Mouse (Mus musculus) cerebral cortex, adult 2 months (tissue): Measurements from ENCODE around the gene Fuz.

Experiments
- WGBS: fragments of 180-500 bp; shearing (Covaris S2); methylation state at CpG from one replicate; pipeline ENCODE4 v1.1.7; 2018; 5-methylcytosine and 5-hydroxymethylcytosine counted together

Fuz gene

DNA sequence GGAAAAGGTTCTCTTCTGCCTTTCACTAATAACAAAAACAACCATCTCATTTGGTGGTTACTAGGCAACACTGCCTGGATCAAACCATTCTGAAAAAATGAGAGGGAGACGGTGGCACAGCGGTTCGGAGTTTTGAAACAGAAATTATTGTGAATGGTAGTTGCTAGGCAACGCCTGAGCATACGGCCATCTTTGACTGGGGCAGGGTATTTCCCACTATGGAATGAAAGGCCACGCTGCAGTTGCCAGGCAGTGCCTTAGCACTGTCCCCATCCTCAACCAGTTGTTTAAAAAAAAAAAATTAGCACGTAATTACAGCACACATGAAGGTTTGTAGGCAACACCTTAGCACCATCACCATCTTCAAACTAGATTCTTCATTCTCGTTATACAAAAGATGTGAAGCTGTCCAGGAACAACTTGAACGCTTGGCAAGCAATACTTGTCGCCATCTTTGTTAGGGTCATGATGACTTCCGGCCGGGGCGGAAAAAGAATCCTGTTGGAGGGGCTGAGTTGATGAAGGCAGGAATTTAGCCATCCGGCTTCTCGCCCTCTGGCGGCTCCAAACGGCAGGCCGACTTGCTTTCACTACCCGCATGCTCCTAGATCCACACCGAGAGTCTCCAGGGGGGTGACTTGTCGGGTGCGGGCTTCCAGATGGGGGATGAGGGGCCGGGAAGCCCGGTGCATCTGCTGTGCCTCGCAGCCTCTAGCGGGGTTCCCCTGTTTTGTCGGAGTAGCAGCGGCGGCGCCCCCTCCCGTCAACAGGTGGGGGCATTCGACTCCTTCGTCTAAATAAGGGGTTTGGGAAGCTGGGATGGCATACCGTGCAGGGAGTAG, at the start of gene Fuz:
Gene Fuz (plus strand): TSS at position 487 of the 842 bp plus-strand sequence.
- WGBS: under 1% methylated on average over 34 of the region's 34 CpGs

DNA sequence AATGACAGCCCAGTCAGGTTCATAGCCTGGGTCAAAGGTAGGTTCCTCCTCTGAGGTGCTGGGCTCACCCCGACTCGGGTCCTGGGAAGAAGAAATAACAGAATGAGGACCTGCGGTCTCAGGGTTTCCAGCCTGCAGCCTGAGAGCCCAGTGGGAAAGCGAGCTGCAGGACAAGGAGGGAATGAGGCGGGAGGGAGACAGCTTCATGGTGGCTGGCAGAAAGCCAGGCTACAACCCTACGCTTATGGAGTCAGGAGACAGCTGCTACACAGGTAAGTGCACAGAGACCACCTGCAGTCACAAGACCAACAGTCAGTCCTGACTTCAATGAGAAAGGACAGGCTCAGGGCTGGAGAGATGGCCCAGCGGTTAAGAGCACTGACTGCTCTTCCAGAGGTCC, 49.1 kb upstream of the Fuz start:
- 87% methylated on average over 7 of the region's 7 CpGs for WGBS

DNA sequence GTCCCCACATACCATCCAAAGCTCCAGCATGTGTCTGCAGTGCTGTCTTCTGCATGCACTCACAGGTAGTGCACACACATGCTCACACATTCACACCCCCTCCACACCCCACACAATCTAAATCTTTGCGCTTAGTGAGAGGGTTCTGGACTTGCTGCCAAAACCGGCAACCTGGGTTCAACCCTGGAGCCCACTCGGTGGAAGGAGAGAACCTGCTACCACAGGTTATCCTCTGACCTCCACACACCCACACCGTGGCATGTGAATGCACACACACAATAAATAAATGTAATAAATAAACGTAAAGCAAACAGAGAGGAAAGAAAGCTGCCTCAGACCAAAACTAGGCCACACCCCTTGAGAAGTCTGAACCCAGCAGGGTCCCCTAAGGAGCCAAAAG, 48.1 kb upstream of the Fuz start:
- WGBS: 53% methylated on average over 5 of the region's 5 CpGs

DNA sequence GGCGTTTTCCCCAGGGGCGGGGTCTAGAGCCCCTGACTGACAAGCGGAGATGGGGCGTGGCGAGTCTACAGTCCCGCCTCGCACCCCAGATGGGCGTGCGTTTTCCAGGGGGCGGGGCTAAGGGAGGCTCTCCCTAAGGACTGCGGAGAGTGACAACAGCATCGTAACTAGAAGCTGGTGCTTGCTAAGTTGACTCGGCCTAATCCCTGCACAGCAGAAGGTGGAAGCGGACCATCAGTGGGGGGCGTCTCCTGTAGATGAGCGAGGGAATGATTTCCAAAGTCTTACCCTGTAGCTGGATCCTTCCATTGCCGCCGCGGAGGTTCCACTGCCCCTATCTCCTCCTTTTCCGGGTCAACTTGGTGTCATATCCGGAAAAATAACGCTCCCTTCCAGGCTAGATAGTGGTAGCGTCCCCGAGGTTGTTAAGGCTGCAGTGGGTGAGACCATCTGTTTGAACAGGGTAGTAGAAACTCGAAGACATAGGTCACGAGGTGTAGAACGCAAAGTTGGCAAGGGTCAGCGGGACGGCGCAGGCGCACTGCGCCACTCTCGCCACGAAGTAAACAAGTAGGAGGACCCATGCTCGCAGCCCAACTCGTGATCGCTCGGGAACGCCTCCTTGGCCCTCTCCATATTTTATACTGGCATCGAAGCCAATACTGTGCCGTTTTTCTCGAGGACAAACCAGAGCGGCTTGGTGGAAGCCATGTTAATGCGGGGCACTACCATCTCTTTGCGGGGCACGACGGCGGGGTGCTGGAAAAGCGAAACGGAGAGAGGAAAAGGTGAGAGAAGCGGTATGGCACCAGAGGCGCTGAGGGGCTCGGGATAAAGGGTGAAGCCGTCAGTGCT, 47.1 kb upstream of the Fuz start, which contains the start of the genes Akt1s1 and Tbc1d17:
Gene Akt1s1 (plus strand): TSS at position 431 of the 855 bp plus-strand sequence.
Gene Tbc1d17 (minus strand): TSS at position 519 of the 855 bp plus-strand sequence.
- under 1% methylated on average over 54 of the region's 54 CpGs for WGBS

DNA sequence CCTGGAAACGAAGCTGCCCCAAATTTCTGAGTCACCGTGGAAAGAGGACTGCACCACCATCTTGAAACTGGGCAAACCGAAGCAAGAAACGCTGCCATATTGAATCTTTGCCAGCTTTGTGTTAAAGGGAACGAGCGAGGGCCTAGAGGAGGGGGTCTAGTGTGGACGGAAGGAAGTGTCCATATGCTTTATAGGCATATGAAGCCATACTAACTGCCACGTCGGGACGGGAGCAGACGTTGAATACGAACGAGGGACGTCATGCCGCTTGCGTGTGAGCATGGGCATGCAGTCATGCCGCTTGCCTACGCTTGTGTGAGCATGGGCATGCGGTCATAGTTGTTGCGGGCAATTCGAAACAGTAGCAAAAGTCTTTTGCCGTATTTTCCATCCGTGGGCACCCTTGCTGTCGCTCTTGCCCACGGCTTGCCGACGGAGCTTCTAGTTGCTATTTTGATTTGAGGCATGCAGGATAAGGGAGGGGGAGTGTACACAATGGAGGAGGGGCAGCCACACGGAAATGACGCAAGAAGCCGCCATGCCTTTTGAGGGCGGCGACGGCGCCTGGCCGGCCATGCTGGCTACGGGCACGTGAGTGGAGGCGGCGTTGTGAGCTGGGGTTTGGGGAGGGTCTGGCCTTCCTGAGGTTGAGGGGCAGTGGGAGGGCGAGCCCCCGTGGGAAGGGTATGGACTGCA, 46.3 kb upstream of the Fuz start:
- under 1% methylated on average over 41 of the region's 41 CpGs for WGBS

DNA sequence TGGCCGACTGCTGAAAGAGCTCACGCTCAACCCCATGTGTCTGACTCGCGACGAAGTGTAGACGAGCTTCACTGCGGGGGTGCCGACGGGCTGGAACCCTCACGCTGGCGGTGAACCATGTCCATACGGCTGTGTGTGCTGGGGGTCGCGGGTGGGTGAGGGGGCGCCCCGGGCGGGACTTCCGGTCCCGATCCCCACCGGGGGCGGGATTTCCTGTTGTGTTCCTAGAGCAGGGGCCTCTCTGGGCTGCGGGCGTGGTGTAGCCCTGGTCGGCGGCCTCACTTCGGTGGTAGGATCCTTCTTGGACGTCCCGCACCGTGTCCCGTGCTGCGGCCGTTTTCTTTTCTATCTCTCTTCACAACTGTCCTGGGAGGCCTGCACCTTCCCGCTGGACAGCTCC, 45.7 kb upstream of the Fuz start:
- WGBS: under 1% methylated on average over 33 of the region's 33 CpGs

DNA sequence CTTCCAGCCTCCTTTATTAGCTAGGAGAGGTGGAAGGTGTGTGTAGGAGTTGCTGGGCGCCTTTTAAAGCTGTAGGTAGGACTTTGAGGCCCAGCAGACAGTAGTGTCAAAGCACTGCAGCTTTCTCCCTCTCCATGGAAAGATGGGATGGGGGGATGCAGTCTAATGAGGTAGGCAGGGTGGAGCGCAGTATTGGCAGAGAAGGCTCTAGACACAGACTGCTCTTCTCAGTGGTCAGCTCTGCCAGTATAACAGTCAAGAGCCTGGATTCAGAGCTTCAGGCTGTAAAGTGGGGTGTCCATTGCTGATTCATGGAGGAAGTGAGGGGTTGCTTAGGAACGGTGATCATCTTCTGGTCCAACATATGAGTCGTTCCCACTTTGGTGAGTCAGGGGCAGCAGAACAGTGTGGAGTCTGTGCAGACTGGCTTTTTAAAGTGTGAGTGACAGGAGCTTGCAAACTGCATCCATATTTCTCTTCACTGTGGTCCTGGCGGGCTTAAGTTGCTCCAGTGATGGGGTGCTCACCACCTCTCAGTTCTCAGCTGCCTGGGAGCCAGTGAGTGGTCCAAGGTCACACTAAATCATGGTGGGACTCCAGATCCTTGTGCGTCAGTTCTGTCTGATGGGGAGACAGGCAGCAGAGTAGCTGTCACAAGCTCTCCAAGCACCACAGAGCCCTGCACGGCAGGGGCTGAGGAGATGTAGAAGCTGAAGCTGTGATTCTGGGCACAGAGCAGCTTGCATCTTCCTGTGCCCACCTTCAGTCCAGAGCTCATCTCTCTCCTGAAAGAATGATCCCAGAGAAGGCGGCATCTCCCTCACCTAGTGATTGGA, 44.9 kb upstream of the Fuz start:
- WGBS: 46% methylated on average over 8 of the region's 8 CpGs

DNA sequence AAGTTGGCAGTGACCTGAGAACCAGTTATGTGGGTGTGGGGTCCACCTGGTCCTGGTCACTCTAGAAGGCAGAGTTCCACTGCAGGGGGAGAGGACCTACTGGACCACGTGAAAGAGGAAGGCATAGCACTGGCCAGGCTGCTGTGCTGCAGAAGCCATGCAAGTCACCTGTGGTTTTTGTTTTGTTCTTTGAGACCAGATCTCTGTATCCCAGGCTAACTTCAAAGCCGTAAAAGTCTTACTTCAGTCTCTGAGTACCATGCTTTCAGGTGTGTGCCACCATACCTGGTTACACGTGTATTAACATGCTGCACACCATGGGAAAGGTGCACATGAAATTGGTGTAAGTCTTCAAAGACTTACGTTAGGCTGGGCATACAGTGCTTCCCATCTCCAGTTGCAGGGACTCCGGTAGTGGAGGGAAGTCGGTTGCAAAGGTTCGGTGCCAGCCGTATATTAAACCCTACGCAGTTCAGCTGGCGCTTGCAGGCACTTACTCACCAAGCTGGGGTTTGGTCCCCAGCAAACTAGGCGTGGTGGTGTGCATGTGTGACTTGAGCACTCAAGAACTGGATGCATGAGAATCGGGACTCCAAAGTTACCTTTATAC, 44.1 kb upstream of the Fuz start:
- WGBS: 91% methylated on average over 12 of the region's 12 CpGs

DNA sequence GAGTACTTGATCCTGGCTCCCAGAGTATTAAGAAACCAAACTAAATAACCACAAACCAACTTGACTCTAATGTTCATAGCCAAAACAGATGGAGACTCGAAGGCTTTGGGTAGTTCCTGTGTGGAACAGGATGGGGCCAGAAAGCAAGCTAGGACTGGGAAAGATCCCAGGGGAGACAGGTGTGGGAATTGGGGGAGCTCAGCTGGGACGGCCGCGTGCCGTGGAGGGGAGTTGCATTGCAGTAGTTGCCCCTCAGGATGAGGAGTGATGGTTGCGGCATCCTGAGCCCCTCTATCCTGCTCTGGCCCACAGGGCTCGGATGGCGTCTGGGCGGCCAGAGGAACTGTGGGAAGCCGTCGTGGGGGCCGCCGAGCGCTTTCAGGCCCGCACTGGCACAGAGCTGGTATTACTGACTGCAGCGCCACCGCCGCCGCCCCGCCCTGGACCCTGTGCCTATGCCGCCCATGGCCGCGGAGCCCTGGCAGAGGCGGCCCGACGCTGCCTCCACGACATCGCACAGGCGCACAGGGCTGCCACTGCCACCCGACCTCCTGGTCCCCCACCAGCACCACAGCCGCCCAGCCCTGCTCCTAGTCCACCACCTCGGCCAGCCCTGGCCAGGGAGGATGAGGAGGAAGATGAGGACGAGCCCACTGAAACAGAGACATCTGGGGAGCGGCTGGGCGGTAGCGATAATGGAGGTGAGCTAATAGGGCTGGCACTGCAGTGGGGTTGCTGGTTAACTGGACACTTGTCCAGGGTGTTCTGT, 43.4 kb upstream of the Fuz start:
- WGBS: 90% methylated on average over 36 of the region's 36 CpGs

DNA sequence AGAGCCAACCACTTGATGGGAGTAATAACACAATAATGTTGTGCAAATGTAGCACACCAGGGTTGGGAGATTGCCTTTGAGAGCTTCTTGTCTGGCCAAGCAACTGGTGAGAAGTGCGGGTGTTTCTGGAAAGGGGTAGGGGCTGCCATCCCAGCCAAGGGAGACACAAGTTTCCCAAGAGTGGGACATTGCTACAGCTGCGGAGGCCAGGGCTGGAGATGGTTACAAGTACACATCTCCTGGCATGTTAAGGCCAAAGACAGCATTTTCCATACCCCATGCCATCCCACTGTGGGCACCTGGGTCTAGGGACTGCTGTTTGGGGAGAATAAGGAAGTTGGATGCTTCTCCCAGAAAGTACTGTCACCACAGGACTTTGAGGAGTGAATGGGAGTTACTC, 42.8 kb upstream of the Fuz start:
- 91% methylated on average over 2 of the region's 2 CpGs for WGBS

DNA sequence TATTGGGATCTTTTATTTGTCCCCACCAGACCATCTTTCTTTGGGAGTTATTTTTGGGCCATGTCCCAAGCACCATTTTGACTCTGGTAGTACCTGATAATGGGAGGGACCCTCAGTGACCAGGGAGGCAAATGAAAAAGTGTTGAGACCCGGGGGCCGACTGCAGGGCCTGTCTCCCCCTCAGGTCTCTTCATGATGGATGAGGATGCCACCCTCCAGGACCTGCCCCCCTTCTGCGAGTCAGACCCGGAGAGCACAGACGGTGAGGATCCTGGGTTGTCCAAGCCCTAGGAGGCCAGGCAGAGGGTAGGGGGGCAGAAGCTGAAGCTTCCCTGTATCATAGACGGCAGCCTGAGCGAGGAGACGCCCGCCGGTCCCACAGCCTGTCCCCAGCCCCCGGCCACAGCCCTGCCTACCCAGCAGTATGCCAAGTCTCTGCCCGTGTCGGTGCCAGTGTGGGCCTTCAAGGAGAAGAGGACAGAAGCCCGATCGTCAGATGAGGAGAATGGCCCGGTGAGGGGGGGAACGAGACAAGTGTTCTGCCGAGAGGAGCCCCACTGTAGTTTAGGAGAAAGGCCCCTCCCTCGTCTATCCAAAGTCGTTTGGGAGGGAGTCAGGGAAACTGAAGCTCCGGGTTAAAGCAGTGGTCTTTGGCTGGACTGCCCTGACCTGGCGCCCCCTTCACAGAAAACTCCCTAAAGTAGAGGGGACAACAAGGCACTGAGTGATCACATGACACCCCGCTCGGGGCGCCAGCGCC, 42.1 kb upstream of the Fuz start:
- WGBS: 35% methylated on average over 26 of the region's 26 CpGs

DNA sequence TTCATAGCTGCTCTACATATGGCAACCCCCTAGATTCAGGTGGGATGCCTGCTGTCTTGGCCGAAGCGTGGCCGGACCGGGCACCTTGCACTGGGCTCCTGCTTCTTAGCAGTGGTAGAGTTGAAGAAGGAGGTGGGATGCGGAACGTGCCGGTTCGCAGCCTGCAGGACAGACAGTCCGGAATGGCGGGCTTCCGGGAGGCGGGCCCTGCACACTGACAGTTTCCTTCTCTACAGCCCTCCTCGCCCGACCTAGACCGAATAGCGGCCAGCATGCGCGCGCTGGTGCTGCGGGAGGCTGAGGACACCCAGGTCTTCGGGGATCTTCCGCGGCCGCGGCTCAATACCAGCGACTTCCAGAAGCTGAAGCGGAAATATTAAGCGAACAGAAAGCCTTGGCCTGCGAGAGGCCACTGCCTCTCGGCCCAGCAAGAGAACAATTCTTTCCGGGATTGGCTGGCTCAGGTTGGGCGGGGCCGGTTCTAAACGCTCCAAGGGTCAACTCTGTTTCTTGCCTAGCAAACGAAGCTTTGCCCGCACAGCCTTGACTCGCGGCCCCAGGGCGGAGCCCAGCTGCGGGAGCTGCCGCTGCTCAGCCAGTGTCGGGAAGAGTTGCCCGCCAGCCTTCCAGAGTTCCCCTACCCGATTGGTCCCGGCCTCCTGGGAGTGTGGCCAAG, 41.4 kb upstream of the Fuz start:
- WGBS: 11% methylated on average over 45 of the region's 45 CpGs

DNA sequence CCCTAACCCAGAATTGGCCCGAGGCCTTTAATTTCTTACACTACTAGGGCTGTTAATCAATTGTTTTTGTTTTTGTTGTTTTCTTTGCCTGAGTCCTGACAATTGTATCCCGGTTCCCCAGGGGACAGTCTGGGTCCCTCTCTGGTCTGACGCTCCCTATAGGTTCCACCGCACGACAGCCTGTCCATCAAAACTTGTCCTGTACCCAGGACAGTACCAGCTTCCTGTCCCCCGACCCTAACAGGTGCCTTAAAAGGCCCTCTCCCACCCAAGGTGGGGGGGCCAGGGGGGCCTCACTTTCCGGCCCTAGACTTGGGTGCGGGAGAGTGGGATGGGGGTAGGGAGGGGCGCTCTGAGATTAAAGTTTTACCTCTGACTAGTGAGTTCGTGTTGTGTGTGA, 40.8 kb upstream of the Fuz start:
- 24% methylated on average over 10 of the region's 10 CpGs for WGBS

DNA sequence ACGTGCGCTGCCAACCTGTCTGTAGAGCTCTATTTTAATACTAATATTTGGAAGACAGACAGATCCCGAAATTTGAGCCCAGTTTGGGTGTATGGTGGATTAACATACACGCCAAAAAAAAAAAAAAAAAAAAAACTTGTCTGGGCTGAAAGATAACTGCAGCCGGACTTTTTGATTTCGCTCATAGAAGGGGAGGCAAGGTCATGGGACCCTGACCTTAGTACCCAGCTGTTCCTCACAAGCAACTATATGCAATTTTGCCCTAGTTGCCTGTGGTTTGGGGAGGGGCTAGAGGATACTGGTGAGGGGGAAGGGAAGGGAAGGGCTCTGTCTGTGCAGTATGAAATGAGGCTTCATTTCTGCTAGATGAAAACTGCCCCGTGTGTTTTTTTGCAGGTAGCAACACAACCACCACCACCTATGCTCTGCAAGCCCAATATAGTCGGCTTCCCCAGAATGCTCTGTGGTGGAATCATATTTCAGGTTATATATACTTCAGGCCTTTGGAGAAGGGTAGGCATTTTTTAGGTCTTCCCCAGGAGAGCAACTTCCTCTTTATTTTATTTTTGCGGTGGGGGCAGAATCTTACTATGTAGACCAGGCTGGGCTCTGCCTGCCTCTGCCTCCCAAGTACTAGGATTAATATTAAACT, 39.5 kb upstream of the Fuz start:
- 61% methylated on average over 9 of the region's 9 CpGs for WGBS

DNA sequence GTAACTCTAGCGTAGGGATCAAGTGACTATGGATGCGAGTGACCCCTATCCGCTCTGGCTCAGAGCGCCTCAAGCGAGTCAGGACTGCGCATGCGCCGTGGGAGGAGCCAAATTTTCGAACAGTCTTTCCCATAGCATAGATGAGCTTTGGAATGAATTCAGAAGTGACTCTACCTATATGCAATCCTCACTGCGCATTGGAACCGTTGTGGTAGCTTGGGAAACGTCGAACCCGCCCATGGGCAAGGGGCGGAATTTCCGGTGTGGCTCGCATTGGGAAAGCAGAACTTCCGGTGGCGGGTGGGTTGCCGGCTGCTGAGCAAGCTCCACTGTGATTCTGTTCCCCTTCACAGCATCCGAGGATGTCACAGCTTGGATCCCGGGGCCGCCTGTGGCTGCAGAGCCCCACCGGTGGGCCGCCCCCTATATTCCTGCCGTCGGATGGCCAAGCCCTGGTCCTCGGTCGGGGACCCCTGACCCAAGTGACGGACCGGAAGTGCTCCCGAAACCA, 38.8 kb upstream of the Fuz start, which contains the start of gene Pnkp:
Gene Pnkp (plus strand): TSS at position 98 of the 511 bp plus-strand sequence.
- under 1% methylated on average over 32 of the region's 32 CpGs for WGBS

DNA sequence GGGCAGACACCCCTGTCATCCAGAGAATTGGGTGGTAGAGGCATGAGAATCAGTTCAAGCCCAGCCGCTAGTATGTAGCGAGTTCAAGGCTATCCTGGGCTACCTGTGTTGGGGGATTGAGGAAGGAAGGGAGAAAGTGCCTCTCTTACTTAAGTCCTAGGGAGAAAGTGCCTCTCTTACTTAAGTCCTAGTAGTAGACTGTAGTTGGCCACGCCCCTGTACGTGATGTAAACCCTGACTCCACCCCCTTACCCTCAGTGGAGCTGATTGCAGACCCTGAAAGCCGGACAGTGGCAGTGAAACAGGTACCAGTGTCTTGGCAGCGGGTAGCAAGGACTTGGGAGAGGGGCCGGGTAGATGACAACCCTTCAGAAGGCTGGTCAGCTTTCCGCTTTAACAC, 38.0 kb upstream of the Fuz start:
- WGBS: 22% methylated on average over 8 of the region's 8 CpGs

DNA sequence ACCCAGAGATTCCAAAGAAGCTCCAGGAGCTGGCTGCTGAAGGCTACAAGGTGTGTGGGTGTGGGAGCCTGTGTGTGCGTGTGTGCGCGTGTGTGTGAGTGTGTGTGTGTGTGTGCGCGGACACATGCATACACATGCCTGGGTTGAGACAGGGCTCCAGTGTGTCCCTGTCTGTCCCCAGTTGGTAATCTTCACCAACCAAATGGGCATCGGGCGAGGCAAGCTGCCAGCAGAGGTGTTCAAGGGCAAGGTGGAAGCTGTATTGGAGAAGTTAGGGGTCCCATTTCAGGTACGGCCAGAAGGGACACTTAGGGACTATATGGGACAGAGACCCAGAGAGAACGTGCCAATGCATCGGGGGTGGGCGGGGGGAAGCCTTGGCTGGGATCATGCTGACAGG, 36.0 kb upstream of the Fuz start:
- WGBS: 83% methylated on average over 11 of the region's 11 CpGs
